13 mouse cellular contexts compared by ENCODE assay signal in the genomic region with DNA sequence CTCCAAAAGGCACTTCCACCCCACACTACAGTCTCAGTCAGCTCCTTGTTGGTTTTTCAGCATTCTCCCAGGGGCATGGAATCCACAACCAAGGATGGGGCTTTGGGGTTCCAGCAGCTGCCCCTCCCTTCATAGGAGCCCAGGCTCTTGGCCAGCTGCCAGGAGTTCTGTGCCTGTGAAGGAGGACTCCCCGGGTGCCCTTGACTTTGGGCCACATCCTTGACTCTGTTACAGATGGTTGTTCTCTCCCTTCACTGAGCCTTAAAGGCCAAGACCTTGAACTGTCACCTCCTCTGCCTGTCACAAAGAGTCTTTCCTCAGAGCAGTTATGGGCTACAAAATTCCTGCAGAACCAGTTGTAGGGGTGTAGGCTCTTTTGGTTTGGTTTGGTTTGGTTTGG. TPM values are rescaled to one million over a fixed set of nuclear protein-coding genes. Genes with fewer than 3 reads are reported as not detected.
DNase-seq lines count a peak whose midpoint lies in the region; ATAC-seq lines count a peak whose summit lies in the region.
"Had no signal": no experiment of that assay in that cellular context is flagged by ENCODE, and none has a peak within 500 bp of the region (broad histone marks: within the 10 kb centered on the region; RNA-seq: fewer than 3 reads in every experiment).

No protein-coding gene starts in this region.

- H3K27me3 ChIP-seq in kidney, embryonic 16.5 days (ENCODE audit: insufficient read depth, low read length): no peaks in the 10 kb centered on the region
- H3K27me3 ChIP-seq in liver, embryonic 12.5 days (replicated peaks): no peaks in the 10 kb centered on the region; the same call in 1 of the 2 replicates
- no peaks in the 10 kb centered on the region for H3K27me3 ChIP-seq in forebrain, embryonic 10.5 days (ENCODE audit: poor library complexity, severe bottlenecking)
- no peaks in the 10 kb centered on the region for H3K27me3 ChIP-seq in forebrain, embryonic 14.5 days (replicated peaks; ENCODE audit: control insufficient read depth, insufficient read depth, low read length)

- H3K4me3 ChIP-seq in kidney, embryonic 16.5 days (ENCODE audit: low read length): no peak overlapping the region
- H3K4me3 ChIP-seq in liver, embryonic 12.5 days: no peak overlapping the region
- H3K4me3 ChIP-seq in forebrain, embryonic 10.5 days: no peak overlapping the region
- H3K4me3 ChIP-seq in forebrain, embryonic 14.5 days (ENCODE audit: low read depth, low read length): no peak overlapping the region
- H3K4me3 ChIP-seq: heart, adult 2 months; hindbrain, embryonic 15.5 days; myocyte had no signal

- DNase-seq in kidney, adult 18-20 months: peak; percentile 28
- DNase-seq in adrenal gland, adult 2 months: peak; percentile 83
- peak; percentile 45 for DNase-seq in kidney, postnatal 10 days
- peak; percentile 46 to 72 for DNase-seq in lung, postnatal 4 days
- DNase-seq in forebrain, embryonic 10.5 days (ENCODE audit: extremely low spot score, low spot score): no peak
- no peak for DNase-seq in forebrain, embryonic 14.5 days (ENCODE audit: low spot score)
- DNase-seq: heart, adult 2 months had no signal

- no peak overlapping the region for H3K27ac ChIP-seq in kidney, embryonic 16.5 days (ENCODE audit: low read length)
- H3K27ac ChIP-seq in liver, embryonic 12.5 days: no peak overlapping the region
- H3K27ac ChIP-seq in forebrain, embryonic 10.5 days: no peak overlapping the region
- no peak overlapping the region for H3K27ac ChIP-seq in forebrain, embryonic 14.5 days (ENCODE audit: low read depth, low read length)
- H3K27ac ChIP-seq: heart, adult 2 months; hindbrain, embryonic 15.5 days; liver, embryonic 14.5 days had no signal

- ATAC-seq in kidney, embryonic 16.5 days (ENCODE audit: low FRiP score, low TSS enrichment): no peak
- no peak for ATAC-seq in liver, embryonic 12.5 days
- no peak for ATAC-seq in forebrain, embryonic 14.5 days

- H3K36me3 ChIP-seq in kidney, embryonic 16.5 days (ENCODE audit: insufficient read depth, low read length): no peaks in the 10 kb centered on the region
- no peaks in the 10 kb centered on the region for H3K36me3 ChIP-seq in liver, embryonic 12.5 days
- no peaks in the 10 kb centered on the region for H3K36me3 ChIP-seq in forebrain, embryonic 10.5 days (replicated peaks)
- H3K36me3 ChIP-seq in forebrain, embryonic 14.5 days (ENCODE audit: control insufficient read depth, insufficient read depth, low read length): no peaks in the 10 kb centered on the region
- H3K36me3 ChIP-seq: hindbrain, embryonic 15.5 days had no signal

- peaks cover 3% of the 10 kb centered on the region; the same call in 1 of the 2 replicates for H3K4me1 ChIP-seq in kidney, embryonic 16.5 days (ENCODE audit: insufficient read depth, low read length)
- no peaks in the 10 kb centered on the region for H3K4me1 ChIP-seq in liver, embryonic 12.5 days
- no peaks in the 10 kb centered on the region for H3K4me1 ChIP-seq in forebrain, embryonic 10.5 days
- H3K4me1 ChIP-seq in forebrain, embryonic 14.5 days (ENCODE audit: control insufficient read depth, insufficient read depth, low read length): no peaks in the 10 kb centered on the region
- H3K4me1 ChIP-seq: hindbrain, embryonic 15.5 days had no signal

- H3K9ac ChIP-seq in kidney, embryonic 16.5 days (replicated peaks; ENCODE audit: low read length): no peak overlapping the region
- no peak overlapping the region for H3K9ac ChIP-seq in liver, embryonic 12.5 days
- H3K9ac ChIP-seq in forebrain, embryonic 14.5 days (ENCODE audit: low read length): no peak overlapping the region
- H3K9ac ChIP-seq: hindbrain, embryonic 15.5 days; liver, embryonic 14.5 days had no signal

- no peak overlapping the region for H3K4me2 ChIP-seq in kidney, embryonic 16.5 days (replicated peaks; ENCODE audit: low read depth, low read length)
- H3K4me2 ChIP-seq in liver, embryonic 12.5 days: no peak overlapping the region
- no peak overlapping the region for H3K4me2 ChIP-seq in forebrain, embryonic 14.5 days (ENCODE audit: low read length)
- H3K4me2 ChIP-seq: hindbrain, embryonic 15.5 days had no signal

- no peaks in the 10 kb centered on the region for H3K9me3 ChIP-seq in kidney, embryonic 16.5 days (ENCODE audit: low read length)
- no peaks in the 10 kb centered on the region for H3K9me3 ChIP-seq in liver, embryonic 12.5 days (replicated peaks)
- H3K9me3 ChIP-seq in forebrain, embryonic 10.5 days: no peaks in the 10 kb centered on the region
- H3K9me3 ChIP-seq in forebrain, embryonic 14.5 days (replicated peaks; ENCODE audit: control insufficient read depth, low read length): no peaks in the 10 kb centered on the region
- H3K9me3 ChIP-seq: hindbrain, embryonic 15.5 days had no signal

- 5% methylated on average over 1 of the region's 1 CpGs for WGBS in kidney, embryonic 16.5 days
- WGBS in liver, embryonic 12.5 days (ENCODE audit: insufficient replicate concordance): 20% methylated on average over 1 of the region's 1 CpGs
- WGBS in forebrain, embryonic 10.5 days: 82% methylated on average over 1 of the region's 1 CpGs
- 22% methylated on average over 1 of the region's 1 CpGs for WGBS in forebrain, embryonic 14.5 days

RNA-seq across cellular contexts. Expression of gene Ppp1r26, which starts 13.8 kb away (rescaled TPM):
- polyA plus RNA-seq in kidney, embryonic 16.5 days (2015; fragmentation: Nextera tagmentation; extraction: Ambion mirVana): 5.2 and 7.1 TPM in 2 replicates
- 1 to 10 TPM; 3.7 to 7.7 TPM for total RNA-seq in adrenal gland, adult 2 months (2021)
- 2.9 and 3.5 TPM in 2 replicates for polyA plus RNA-seq in adrenal gland, adult 2 months (2012; rRNA removed)
- polyA plus RNA-seq in liver, embryonic 12.5 days (2016; fragmentation: Nextera tagmentation; extraction: Ambion mirVana): 0.37 and 0.42 TPM in 2 replicates
- 5.8 and 6.1 TPM in 2 replicates for polyA plus RNA-seq in forebrain, embryonic 10.5 days (2016; fragmentation: Nextera tagmentation; extraction: Ambion mirVana)
- 4.6 and 5.6 TPM in 2 replicates for polyA plus RNA-seq in forebrain, embryonic 14.5 days (2014; fragmentation: Nextera tagmentation; extraction: Ambion mirVana)
- total RNA-seq: CH12.LX had no signal
- polyA plus RNA-seq: myocyte had no signal

RNA-seq across cellular contexts. Expression of gene 1700007K13Rik, which starts 33.3 kb away (rescaled TPM):
- 0.22 and 0.94 TPM in 2 replicates for polyA plus RNA-seq in kidney, embryonic 16.5 days (2015; fragmentation: Nextera tagmentation; extraction: Ambion mirVana)
- 1 to 10 TPM in 1 of 2 experiments, under 1 TPM in 1; 0.76 to 1.5 TPM for total RNA-seq in adrenal gland, adult 2 months (2021)
- polyA plus RNA-seq in adrenal gland, adult 2 months (2012; rRNA removed): not detected in 2 replicates
- polyA plus RNA-seq in liver, embryonic 12.5 days (2016; fragmentation: Nextera tagmentation; extraction: Ambion mirVana): not detected in 2 replicates
- polyA plus RNA-seq in forebrain, embryonic 10.5 days (2016; fragmentation: Nextera tagmentation; extraction: Ambion mirVana): 2.0 and 2.4 TPM in 2 replicates
- 2.5 and 3.2 TPM in 2 replicates for polyA plus RNA-seq in forebrain, embryonic 14.5 days (2014; fragmentation: Nextera tagmentation; extraction: Ambion mirVana)
- total RNA-seq: heart, adult 2 months had no signal
- polyA plus RNA-seq: liver, embryonic 14.5 days had no signal

RNA-seq across cellular contexts. Expression of gene Mrps2, which starts 35.1 kb away (rescaled TPM):
- 70.8 and 74.2 TPM in 2 replicates for polyA plus RNA-seq in kidney, embryonic 16.5 days (2015; fragmentation: Nextera tagmentation; extraction: Ambion mirVana)
- 10 to 100 TPM; 60.4 to 65.2 TPM for total RNA-seq in adrenal gland, adult 2 months (2021)
- 46.0 and 61.1 TPM in 2 replicates for polyA plus RNA-seq in adrenal gland, adult 2 months (2012; rRNA removed)
- polyA plus RNA-seq in liver, embryonic 12.5 days (2016; fragmentation: Nextera tagmentation; extraction: Ambion mirVana): 39.8 and 41.0 TPM in 2 replicates
- 68.1 and 70.3 TPM in 2 replicates for polyA plus RNA-seq in forebrain, embryonic 10.5 days (2016; fragmentation: Nextera tagmentation; extraction: Ambion mirVana)
- 55.0 and 59.2 TPM in 2 replicates for polyA plus RNA-seq in forebrain, embryonic 14.5 days (2014; fragmentation: Nextera tagmentation; extraction: Ambion mirVana)

Comparison
In these comparisons a context has a peak if more than half of its experiments do, and no peak if none do; other contexts are left out.
1. DNase-seq: peak in kidney, adult 18-20 months (single experiment), adrenal gland, adult 2 months (single experiment), kidney, postnatal 10 days (single experiment) and lung, postnatal 4 days (2 of 2); none in forebrain, embryonic 10.5 days (single experiment) and forebrain, embryonic 14.5 days (single experiment).